Mouse (Mus musculus) CD8-positive naive resting alpha-beta T cell, adult 57 days (primary cell): ENCODE results near the gene Tank. TPM values are rescaled to one million over a fixed set of nuclear protein-coding genes. Genes with fewer than 3 reads are reported as not detected.

Experiments
- total RNA-seq: library from RNA; stranded (reverse); gene quantifications from one replicate; pipeline ENCODE4 v1.2.4, GENCODE M21; 2023

Tank gene
- 63.5 TPM for total RNA-seq

GRCm38 (mm10) chr2:61578433-61578832 is at the start of gene Tank:
Gene Tank, plus strand, starts transcription at chr2:61578585.

Other genes starting within 250 kb of the Tank start
- gene Psmd14, start 133.1 kb downstream of the Tank start, total RNA-seq, result 75.8 TPM
- 1.6 TPM for gene Tbr1, start 224.3 kb downstream of the Tank start, total RNA-seq